Mouse (Mus musculus): ENCODE measurements at regions not wholly inside any gene's neighbourhood (a gene's known extent, or its start where the extent isn't known, plus 50 kb on each side); places are given as distances from the start of the nearest gene placed in this dataset.

DNA sequence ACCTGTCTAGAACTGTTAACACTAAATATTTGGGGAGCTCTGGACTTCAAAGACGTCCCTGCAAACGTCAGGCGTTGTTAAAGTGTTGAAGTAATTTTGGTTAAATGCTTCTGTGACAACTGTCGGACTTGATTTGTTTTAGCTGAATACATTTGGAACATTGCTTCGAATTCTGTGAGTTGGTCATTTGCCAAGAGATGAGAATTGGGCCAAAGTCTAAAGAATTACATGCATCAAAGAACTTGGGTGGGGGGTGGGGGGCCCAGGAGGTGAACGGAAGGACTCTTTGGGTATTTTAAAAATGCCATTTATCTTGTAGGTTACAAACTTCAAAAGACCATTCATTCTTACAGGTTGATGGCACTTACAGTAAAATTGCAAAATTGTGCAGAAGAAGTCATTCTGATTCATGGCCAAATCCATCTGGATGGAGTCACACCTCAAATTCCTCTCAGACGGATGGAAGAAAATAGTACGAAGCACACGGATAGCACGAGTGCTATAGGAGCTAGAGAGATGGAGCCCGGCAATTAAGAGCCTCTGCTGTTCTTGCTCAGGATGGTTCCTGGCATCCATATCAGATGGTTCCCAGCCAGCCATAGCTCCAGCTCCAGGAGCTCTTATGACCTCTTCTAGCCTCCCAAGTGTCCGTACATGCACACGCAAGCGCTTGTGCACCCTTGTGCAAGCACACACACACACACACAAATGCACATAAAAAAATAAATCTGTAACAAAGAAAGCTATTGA is 144.5 kb upstream of the Irx5 start:
- DNase-seq (ENCODE audit: low spot score), result no peak

DNA sequence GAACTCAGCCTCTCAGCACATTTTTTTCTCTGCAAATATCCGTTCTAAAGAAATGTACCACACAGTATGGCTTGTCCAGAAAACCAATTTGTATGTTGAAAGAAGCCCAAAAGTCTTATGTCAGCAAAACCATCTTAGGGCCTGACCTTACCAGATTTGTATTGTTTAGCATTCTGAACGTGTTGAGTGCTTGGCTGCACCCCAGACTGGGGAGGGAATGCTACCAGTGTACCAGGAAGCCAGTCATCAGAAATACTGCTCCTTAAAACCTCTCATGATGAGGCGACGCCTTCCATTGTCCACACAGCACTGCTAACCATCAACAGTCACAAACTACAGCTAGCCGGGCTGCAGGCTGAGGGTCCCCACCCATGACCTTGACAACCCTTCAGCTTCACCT is 148.3 kb upstream of the Irx5 start:
- no peak for DNase-seq (ENCODE audit: low spot score)

DNA sequence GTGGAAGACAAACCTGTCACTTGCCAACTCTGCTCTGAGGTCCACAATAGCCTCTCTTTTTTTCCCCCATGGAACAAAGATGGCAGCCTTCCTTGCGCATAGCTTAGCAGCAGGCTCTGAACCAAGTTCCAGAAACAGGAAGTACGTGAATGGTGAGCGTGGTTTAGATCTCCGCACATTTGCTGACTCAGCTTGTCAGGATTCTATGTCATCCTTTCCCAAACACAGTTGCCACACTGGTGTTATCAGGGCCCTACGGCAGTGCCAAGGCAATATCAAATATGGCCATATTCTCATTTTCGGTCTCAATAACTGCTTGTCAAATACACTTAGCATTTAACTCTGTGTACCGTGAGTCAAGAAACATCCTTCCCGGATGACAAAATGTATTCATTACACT is 161.8 kb upstream of the Irx5 start:
- DNase-seq (ENCODE audit: low spot score), result no peak

DNA sequence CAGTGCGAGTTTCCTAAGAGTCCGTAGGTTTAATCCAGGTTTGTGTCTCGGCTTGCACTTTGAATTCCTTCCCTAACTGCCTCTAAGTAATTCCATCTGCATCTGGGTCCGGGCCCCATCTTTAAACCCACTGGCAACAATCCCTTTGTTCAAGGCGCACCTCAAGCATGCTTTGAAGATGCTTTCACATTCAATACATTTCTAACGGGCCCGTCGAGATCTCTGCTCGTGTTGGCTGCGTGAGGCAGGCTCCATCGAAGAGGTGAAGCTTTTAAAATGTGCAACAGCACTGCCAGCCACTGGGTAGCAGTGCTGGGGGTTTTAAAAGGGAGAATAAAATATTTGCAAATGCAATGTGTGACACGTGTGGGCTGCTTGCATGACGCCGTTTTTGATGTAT is 163.4 kb upstream of the Irx5 start:
- no peak for DNase-seq (ENCODE audit: low spot score)

DNA sequence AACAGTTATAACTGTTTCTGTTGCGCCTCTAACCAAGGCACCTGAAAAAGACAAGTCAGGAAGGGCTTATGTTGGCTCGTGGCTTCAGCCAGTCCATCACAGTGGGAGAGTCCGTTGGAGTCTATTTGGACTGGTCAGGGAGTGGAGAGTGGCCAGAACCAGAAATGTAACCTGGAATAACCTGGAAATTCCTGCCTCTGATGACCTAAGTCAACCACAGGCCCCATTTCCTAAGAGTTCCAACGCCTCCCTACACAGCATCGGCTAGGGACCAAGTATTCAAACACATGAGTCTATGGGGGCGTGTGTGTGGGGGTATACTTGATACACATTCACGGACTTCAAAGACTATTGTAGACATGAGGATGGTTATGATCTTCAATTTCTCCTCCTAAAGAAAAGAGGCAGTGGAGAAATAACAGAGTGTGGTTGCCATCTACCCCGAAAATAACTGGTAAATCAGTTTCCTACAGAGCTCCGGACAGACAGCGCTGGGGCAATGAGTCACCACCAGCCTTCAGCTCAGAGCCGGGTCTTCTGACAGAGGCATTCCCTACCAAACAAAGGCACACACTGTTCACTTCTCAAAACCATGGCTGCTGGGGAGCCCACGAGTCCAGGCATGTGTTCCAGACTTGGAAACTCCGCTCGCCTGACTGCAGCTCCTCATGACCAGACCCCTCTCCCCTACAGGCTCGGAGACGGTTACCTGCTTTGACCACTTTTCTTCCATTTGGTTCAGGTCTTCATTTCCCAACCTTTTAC is 167.0 kb upstream of the Irx5 start:
- DNase-seq (ENCODE audit: low spot score), result no peak

DNA sequence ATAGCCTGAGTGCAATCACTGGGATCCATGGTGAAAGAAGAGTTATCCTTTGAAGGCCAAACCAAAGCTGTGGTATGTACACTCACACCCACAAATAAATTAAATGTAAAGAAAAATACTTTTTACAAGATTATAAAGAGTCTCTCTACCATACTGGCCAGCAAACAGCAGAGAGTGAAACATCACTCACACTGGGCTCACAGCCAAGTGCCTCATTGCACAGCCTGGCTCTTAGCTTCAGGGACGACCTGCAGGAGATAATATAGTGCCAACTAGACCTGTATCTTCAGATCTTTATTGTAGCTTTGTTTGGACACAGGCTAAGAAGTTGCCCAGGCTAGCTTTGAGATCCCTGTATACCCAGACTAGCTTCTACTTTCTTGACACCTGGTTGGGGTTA is 174.1 kb upstream of the Irx5 start:
- DNase-seq (ENCODE audit: low spot score), result no peak

DNA sequence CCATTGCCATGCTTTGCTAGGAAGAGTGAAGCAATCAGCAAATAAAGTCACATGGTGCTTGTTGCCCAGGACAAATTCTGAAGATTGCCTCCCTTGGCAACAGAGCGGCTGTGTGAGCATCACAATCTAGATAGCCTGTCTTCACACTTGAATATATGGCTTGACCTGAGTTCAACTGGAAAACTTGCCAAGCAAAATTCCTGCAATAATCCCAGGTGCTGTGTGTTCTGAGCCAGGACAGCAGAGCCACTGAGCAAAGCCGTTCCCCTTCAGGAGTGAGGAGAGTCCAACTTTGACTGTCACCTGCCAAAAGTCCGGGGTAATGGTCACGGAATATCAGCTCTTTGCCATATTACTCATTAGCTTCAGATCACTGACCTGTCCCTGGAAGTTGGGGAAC is 176.8 kb upstream of the Irx5 start:
- DNase-seq (ENCODE audit: low spot score), result no peak

DNA sequence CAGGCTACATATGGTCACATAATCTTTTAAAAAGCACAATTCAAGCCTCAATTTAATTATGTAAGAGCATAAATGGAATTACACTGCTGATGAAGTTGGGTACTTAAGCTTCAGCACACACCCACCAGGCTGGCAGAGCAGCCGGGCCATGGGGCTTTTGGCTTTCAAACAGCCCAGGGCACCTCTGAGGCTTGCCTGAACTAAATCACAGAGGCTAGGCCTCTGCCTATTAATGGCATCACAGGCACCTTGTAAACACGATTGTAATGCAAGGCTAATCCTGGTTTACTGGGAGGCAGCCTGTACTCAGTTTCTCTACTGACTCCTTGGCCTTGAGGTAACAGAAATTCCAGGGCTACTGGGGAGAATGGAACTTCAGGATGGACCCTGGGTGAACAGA is 178.1 kb upstream of the Irx5 start:
- DNase-seq (ENCODE audit: low spot score), result no peak

DNA sequence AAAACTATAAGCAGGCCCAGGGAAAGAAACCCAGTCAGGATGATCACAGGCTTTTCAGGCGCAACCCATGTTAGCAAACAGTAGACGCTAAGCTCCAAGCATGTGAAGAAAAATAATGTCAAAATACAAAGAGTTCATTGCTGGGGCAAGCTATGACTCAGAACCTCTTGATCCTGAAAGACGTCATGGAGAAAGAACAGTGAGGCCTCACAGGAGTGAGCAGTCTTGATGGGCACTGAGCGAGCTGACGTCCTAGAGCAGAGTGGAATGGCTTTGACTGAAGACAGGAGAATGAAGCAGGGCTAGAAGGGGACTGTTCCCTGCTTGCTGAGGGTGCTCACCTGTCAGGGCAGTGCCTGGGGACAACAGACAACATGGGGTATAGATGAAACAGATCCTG is 181.3 kb upstream of the Irx5 start:
- DNase-seq (ENCODE audit: low spot score), result no peak

DNA sequence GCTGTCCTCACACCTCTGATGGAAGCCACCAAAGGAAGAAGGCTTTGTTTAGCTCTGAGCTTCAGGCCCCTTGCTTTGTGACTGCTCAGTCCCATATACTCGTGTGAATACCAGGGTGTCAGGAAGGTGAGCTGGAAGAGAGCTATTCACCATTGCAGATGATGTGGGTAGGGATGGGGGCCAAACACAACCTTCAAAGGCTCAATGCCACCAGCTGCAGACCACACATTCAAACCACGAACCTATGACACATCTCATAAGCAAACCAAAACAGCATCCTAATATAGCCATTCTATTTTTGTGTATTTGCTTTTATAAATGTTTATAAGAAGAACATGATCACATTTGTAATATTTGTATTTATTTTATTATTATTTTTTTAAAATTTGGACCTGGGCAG is 183.3 kb upstream of the Irx5 start:
- no peak for DNase-seq (ENCODE audit: low spot score)

DNA sequence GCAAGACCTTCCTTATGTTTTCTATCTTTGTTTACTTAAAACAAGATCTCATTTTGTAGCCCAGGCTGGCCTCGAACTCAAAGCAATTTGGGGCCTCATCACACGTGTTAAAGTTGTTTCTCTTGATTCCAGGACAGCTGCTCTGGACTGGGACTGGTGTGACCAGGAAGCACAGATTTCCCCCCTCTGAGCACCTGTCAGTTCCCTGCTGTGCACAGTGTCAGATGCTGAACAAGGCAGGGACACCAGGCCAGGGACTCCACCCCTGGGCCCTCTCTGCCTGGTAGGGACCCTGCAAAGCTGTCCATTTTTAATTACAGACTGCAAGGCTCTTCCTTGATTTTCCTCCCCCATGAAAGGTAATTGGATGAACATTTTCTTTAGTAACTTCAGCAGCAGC is 185.8 kb upstream of the Irx5 start:
- no peak for DNase-seq (ENCODE audit: low spot score)

DNA sequence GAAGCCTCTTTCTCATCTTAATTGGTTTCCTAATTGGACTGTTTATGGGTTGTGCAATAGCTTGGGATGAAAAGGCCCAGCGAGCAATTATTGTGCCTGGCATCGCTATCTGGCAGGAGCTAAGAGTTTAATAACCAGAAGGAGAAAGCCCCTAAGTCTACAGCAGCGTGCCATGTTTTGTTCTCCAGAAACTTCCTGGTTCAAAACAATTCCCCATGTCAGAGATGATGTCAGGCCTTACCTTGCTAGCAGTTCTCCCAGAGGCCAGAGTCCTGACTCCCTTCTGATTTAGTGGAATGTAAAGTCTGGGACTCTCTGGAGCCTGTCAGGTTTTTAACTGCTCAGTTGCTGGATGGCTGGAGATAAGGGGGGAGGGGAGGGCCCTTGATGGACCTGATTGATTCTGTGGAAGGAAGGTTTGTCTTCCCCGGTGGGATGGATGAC is 190.1 kb upstream of the Irx5 start:
- no peak for DNase-seq (ENCODE audit: low spot score)

DNA sequence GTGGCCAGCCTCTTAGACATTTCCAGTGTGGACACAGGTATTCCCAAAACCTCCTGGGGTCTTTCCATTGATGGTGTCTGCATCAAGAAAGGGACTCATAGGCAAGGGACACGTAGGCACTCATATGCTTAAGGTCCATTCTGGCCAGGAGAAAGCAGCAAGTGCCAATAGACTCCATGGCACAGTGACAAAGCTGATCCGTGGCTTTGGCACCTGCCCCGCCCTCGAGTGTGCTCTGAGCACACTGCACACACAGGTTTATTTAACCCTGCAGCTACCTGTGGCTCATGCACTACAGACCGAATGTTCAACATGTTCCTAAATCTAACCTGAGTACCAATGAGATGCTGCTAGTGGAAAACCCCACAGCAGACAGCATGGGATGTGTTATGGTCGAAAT is 192.1 kb upstream of the Irx5 start:
- DNase-seq (ENCODE audit: low spot score), result no peak

DNA sequence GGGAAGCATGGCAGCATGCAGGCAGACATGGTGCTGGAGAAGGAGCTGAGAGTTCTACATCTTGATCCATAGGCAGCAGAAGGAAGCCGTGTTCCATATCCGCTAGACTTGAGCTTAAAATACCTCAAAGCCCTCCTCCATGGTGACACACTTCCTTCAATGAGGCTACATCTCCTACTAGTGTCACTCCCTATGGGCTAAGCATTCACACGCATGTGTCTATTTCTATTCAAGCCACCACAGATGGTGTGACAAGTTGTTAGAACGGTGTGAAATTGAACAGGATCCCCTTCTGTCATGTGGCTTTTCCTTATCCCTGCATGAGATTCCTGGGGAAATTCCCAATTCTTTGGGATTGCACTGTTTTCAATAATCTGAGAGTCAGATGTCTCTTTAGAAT is 192.9 kb upstream of the Irx5 start:
- DNase-seq (ENCODE audit: low spot score), result no peak

DNA sequence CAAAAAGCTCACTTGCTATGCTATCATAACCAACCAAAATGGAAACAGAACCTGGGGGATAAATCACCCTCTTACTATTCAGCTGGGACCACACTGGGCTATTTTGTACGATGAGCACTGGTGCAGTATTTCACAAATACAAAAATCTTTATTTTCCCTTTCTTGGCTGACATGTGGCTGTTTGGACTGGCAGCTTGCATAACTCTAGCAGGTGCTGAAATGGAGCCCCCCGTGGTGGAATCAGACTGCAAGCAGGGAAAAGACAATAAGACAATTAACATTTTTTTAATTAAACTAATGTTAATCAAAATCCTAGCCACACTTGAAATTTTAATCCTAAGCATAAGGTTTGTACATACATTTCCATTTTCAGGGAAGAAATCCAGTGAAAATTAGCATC is 196.4 kb upstream of the Irx5 start:
- DNase-seq (ENCODE audit: low spot score), result no peak

DNA sequence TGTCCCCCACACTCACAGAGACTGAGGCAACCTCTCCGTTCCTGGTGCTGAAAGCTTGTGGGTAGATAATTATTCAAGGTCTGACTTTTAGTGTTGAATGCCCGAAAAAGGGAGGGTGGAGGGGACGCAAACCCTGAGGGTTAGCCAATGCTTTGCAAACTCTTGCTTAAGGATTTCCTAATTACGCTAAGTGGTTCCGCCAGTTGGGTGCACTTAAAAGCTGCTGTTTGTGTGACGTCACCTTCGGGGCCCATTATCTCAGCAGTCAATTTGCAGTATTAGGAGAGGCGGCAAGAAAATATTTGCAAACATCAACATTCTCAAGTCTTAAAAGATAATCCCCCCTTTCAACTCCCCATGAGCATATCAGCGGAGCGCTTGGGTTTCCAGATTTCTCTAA is 199.2 kb upstream of the Irx5 start:
- no peak for DNase-seq (ENCODE audit: low spot score)

DNA sequence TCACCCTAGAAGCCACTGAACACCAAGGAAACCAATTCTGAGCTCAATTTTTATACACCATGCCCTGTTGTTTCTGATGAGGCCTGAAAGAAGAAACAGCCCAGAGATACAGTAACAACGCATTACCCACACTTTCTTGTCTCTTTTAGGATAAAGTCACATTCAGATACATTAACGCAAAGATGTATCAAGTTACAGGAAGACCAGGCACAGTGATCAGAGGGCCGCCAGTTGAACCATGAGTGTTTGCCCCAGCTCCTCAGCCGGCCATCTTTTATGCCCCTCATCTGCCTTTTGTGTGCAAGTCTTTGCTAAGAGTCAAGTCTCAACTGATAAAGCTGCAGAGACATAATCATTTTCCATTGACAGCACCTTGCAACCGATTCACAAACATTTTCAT is 204.9 kb upstream of the Irx5 start:
- DNase-seq (ENCODE audit: low spot score), result no peak

DNA sequence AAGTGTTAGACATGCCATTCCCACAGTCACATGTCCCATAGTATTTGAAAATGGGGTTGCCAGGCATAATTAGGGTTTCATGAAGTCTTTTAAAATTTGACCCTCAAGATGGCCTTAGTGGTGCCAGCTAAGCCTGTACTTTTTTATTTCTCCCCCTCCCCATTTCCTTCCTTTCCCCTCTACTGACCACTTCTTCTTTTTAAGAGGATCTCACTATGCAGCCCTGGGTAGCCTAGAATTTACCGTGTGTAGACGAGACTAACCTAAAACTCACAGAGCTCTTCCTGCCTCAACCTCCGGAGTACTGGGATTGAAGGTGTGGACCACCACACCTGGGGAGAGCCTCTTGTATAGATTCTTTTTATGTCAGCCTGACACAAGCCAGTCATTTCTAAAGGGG is 209.8 kb upstream of the Irx5 start:
- DNase-seq (ENCODE audit: low spot score), result no peak

DNA sequence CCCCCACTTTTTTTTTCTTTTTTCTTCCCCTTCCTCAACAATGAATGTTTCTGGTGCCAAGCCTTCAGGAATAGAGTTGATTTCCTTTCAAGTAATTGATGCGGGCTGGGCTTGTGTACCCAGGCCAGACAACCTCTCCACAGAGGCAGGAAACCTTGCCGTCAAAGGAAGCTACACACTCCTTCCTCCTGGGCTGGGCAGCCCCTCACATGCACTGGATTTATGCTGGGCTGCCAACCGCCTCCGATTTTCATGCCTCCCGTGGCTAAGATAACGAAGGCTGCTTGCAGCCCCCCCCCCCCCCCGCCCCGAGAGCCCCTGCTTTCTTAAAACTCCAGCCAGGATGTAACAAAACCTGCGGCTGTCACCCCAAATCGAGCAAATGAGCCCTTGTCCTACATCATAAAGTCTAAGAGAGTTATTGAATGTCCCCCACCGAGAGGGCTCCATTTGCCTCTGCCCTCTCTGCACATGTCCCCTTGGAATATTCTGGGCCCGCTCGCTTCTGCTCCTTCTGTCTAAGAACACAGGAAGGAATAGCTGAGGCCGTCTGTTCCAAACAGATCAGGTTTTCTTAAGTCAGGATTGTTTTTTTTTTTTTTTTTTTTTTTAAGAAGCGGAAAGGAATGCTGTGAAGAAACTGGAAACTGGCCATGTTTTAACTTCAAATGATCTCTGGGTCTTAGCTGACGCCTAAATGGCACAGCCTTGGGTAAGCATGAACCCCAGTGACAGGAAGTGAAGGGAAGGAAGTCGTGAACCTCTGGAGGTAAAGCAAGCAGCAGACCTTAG is 220.1 kb upstream of the Irx5 start:
- no peak for DNase-seq (ENCODE audit: low spot score)

DNA sequence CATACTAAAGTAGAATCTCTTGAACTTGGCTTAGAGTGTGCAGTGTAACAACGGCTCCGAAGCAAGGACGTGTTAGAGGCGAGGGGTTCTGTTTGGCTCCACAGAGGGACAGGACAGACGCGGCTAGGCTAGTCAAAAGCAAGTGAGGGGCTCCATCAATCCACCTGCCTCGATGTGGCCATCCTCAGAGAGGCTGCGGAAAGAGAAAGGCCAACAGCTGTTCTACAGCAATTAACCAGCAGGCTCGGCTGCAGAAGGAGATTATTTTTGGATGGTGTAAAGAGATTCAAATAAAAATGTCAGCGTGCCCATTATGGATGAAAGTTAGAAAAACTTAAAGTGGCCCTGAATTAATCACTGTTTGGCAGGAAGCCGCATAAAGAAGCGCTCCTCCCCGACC is 221.0 kb upstream of the Irx5 start:
- DNase-seq (ENCODE audit: low spot score), result no peak

DNA sequence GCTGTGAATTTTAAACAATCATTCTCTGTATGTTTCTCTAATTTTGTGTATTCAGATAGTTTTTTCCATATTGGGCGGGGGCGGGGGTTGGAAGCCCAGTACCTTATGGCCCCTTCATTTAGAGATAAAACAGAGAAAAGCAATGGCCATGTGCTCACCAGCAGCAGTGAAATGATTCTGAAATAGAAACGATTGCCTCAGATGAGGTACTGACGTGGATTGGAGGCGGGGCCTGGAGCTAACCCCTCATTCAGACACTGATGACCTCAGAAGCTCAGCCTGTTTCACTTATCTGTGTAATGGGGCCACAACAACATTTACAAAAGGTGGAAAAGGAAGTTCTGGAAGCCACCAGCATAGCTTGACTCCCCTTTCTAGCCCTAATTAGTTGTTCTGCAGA is 223.0 kb upstream of the Irx5 start:
- DNase-seq (ENCODE audit: low spot score), result no peak

DNA sequence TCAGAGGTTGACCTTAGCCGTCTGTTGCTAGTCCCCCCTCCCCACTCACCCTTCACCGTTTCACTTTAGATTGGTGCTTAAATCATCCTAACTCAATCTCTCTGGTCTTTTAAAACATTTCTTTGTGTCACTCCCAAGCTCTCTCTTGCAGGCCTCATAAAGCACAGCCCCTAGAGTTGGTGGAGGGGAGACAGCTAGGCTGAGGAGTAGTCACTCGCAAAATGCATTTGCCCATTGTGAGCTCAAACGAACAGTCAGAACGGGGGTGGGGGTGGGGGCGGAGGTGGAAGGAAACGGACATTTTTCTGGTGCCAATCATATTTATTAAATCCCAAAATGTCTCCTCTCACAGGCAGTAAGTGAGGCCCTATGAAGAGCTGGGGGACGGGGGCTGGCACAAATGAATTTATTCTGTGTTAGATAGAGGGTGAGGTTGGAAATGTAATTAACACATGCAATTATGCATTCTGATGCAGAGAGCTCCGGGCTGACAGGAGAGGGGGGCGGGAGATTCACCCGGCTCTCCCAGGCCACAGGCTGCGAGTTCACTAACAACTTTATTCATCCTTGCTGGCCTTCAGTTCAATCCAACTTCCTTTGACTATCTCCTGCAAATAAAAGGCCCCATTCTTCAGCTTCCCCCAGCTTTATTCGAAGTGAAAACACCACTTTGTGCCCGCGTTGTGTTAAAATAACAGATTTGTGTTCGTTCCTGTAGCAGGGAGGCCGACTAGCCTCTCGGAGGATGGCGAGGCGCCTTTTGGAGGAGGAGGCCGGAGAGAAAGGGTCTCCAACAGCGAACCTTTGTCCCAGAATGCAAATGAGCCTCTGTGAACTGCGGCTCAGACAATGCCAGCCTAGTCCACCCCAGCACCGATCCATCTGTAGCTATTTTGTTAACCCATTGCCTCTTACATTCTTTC is 223.7 kb upstream of the Irx5 start:
- DNase-seq (ENCODE audit: low spot score), result peak; percentile 8

Measured in yolk sac, embryonic 10.5 days (tissue).